Mouse (Mus musculus) embryonic facial prominence, embryonic 13.5 days (tissue): ENCODE results near the gene Aatk. TPM values are rescaled to one million over a fixed set of nuclear protein-coding genes. Genes with fewer than 3 reads are reported as not detected.

Experiments
- ATAC-seq: fragments of 200-750 bp; cut with Nextera tagmentation; 2 replicates; pipeline ENCODE4 v1.8.0; 2017; ENCODE audit warnings: low read depth; ENCODE audit not compliant: insufficient number of reproducible peaks, insufficient read depth, low FRiP score, low TSS enrichment
- H3K27ac ChIP-seq: fragments of 300-500 bp; sonication (generic); 2 replicates; pipeline ENCODE4 v1.5.1; 2015; ENCODE audit warnings: moderate library complexity, mild to moderate bottlenecking, inconsistent platforms
- H3K27me3 ChIP-seq: fragments of 300-500 bp; sonication (generic); 2 replicates; pipeline ENCODE4 v1.6.1; 2015; ENCODE audit warnings: mild to moderate bottlenecking, inconsistent platforms
- H3K36me3 ChIP-seq: fragments of 300-500 bp; sonication (generic); 2 replicates; pipeline ENCODE4 v1.6.1; 2015; ENCODE audit warnings: mild to moderate bottlenecking, inconsistent platforms
- H3K4me1 ChIP-seq: fragments of 300-500 bp; sonication (generic); 2 replicates; pipeline ENCODE4 v1.6.1; 2015; ENCODE audit warnings: inconsistent platforms
- H3K4me2 ChIP-seq: fragments of 300-500 bp; sonication (generic); 2 replicates; pipeline ENCODE4 v1.6.1; 2015; ENCODE audit warnings: moderate library complexity, mild to moderate bottlenecking, inconsistent platforms
- H3K4me3 ChIP-seq: fragments of 300-500 bp; sonication (generic); 2 replicates; pipeline ENCODE4 v1.5.1; 2015; ENCODE audit warnings: mild to moderate bottlenecking, inconsistent platforms
- H3K9ac ChIP-seq: fragments of 300-500 bp; sonication (generic); 2 replicates; pipeline ENCODE4 v1.6.1; 2015; ENCODE audit warnings: mild to moderate bottlenecking, inconsistent platforms
- H3K9me3 ChIP-seq: fragments of 300-500 bp; sonication (generic); 2 replicates; pipeline ENCODE4 v1.6.1; 2016; ENCODE audit warnings: inconsistent platforms
- WGBS: fragments of 180-500 bp; shearing (Covaris S2); methylation state at CpG from one replicate; pipeline ENCODE4 v1.1.7; 2015; ENCODE audit warnings: mixed read lengths; 5-methylcytosine and 5-hydroxymethylcytosine counted together
- polyA plus RNA-seq: library from polyadenylated mRNA; unstranded; fragments of >200 nt; fragmentation: Nextera tagmentation; extraction: Ambion mirVana; gene quantifications from 2 replicates; pipeline ENCODE4 v1.2.1, GENCODE M21; 2015

Gene Aatk
- polyA plus RNA-seq, 1 experiment from 2014 or later: 3.7 TPM

DNA sequence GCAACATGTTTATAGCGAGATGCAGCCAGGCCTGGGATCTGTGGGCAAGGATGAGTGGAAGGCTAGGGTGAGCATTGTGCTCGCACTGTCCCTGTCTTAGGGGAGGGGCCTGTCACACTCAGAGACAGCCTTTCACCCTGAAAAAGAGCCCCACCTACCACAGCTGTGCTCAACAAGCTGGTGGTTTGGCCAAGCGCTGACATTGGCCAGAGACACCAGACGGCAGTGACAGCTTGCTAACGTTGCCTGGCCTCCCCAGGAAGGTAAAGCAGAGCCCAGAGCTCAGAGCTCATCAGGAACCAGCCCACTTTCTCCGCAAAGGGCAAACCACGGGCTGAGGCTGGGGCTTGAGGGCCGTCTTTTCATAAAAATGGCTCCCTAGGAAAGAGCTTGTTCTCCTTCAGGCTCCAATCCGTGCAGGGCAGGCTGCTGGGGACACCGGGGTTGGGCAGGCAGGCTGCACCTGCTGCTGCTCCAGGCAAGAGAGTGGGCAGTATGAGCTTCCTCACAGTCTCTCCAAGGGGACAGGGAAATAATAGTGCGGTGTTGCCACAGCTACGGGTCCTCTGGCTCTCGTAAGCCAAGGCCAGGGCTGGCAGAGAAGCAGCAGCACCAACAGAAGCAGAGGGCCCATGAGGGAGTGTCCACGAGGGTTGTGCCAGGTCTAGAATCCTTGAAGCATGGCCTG, 4.3 kb upstream of the Aatk start:
- H3K27me3 ChIP-seq: peaks cover 36% of the 10 kb centered on the region
- H3K9ac ChIP-seq: peak overlapping the region; percentile 21; the same call in 1 of the 2 replicates

DNA sequence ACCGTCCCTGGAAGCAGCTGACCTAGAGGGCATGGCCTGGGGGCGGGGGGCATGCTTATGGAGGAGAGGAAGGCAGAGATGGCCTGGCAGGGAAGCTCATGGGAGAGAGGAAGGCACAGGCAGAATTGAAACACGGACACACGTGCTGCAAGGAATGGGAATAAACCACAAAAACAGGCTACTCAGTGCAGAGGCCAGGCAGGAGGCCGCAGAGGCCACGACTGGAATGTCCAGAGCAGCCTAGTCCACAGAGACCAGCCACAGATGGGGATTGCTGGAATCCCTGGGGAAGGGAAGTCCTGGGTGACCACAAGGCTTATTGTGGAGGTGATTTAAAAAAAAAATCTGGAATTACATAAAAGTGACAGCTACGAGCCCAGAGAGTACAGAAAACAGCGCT, 2.1 kb upstream of the Aatk start:
- ATAC-seq: no peak
- H3K27me3 ChIP-seq: peaks cover 43% of the 10 kb centered on the region
- 75% methylated on average over 8 of the region's 8 CpGs for WGBS

More for the DNA sequence above, 4.3 kb upstream of the Aatk start:
- Histone ChIP-seq H3K27ac (no peak overlapping the region), H3K9me3 (no peaks in the 10 kb centered on the region), H3K4me1 (peaks cover 36% of the 10 kb centered on the region), H3K4me3 (no peak overlapping the region), H3K36me3 (no peaks in the 10 kb centered on the region), H3K4me2 (no peak overlapping the region)
- no peak for ATAC-seq
- 51% methylated on average over 14 of the region's 14 CpGs for WGBS

DNA sequence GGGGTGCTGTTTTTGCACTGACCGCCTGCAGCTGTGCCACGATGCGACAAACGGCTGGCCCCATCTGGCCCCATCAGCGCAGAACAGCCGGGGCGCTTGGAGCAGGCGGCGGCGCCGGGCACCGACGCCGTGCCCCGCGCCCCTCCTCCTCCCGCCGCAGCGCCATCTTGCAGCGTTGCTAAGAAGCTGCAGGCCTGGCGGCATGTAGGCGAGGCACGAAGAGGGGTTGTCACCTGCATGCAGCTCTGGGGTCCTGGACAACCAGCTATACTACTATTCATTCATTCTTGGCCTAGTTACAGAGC, 1.2 kb upstream of the Aatk start:
- Histone ChIP-seq H3K9ac (peak overlapping the region; percentile 54), H3K27me3 (peaks cover 43% of the 10 kb centered on the region)
- WGBS: 2% methylated on average over 23 of the region's 23 CpGs

More for the DNA sequence above, 2.1 kb upstream of the Aatk start:
- no peak overlapping the region for H3K9ac ChIP-seq
- peaks cover 45% of the 10 kb centered on the region for H3K4me1 ChIP-seq
- no peak overlapping the region for H3K27ac ChIP-seq
- no peak overlapping the region for H3K4me3 ChIP-seq
- H3K36me3 ChIP-seq: no peaks in the 10 kb centered on the region
- no peaks in the 10 kb centered on the region for H3K9me3 ChIP-seq
- no peak overlapping the region for H3K4me2 ChIP-seq

DNA sequence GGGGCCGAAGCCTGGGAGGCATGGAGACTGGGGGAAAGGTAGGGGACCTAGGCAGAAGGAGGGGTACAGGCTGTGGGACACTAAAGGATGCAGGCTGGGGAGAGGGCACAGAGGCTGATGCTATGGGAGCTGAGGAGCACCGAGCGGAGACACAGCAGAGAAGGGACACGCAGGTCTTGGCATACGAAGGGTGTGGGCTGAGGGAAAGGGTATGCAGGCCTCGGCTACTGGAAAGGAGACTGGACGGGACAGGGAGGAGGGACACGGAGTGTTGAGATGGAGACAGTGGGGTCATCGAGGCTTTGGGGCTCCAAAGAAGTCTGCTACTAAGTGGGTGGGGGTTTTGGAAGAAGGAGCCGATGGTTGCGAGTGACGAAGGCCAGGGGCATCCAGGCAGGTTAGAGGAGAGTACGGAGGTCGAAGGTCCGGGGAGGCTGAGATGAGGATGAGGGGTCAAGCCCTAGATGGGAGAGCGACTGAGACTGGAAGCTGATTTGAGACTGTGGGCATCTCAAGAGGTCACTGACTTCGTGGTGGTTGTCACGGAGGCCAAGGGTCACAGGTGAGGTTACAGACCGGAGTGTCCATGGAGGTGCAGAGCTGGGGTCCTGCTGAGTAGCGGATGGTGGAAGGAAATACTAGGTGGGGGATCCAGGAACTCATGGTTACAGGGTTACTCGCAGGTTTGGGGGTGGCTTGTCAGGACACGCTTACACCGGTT, 724 bp upstream of the Aatk start:
- Histone ChIP-seq H3K9ac (peak overlapping the region; percentile 77), H3K27me3 (peaks cover 43% of the 10 kb centered on the region), H3K36me3 (no peaks in the 10 kb centered on the region), H3K4me3 (peak overlapping the region; percentile 68), H3K9me3 (no peaks in the 10 kb centered on the region), H3K4me1 (peaks cover 45% of the 10 kb centered on the region), H3K27ac (no peak overlapping the region), H3K4me2 (peak overlapping the region; percentile 94)
- WGBS: 8% methylated on average over 23 of the region's 23 CpGs
- ATAC-seq: no peak

More for the DNA sequence above, 1.2 kb upstream of the Aatk start:
- Histone ChIP-seq H3K4me3 (peak overlapping the region; percentile 68), H3K4me2 (peak overlapping the region; percentile 94), H3K27ac (no peak overlapping the region), H3K36me3 (no peaks in the 10 kb centered on the region), H3K9me3 (no peaks in the 10 kb centered on the region), H3K4me1 (peaks cover 45% of the 10 kb centered on the region)
- ATAC-seq: no peak

DNA sequence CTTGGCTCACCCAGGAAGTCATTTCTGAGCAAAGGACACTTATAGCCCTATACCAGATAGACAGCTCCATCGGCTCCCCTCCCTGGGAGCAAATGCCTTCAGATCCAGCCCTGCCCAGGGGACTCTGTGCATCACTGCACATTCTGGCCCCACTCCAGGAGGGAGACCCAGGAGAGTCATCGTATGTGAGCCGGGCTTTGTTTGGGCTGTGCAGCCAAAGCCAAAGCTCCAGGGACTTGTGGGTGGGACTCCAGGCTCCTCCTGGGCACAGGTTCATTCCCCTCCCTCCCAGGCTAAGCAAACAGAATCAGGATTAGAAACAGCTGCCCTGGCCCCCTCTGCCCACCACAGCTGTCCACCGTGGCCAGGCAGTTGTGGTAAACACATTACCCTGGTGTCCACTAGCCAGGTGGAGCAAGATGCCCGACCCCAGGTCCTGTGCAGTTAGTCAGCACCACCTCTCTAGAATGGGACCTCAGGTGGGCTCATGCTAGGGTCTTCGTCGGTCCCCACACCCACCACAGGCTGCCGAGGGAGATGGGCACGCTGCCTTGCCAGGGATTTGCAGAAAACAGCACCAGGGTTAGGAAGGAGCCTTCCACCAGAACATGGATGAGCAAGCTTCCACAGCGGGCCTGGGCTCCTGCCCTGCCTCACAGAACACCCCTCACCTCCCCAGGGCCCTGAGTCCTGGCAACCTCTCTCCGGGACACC, 971 bp downstream of the Aatk start:
- peak overlapping the region; percentile 94 for H3K4me2 ChIP-seq
- ATAC-seq: no peak
- peak overlapping the region; percentile 77 for H3K9ac ChIP-seq
- no peak overlapping the region for H3K27ac ChIP-seq
- WGBS: 34% methylated on average over 11 of the region's 11 CpGs
- peak overlapping the region; percentile 68 for H3K4me3 ChIP-seq
- H3K4me1 ChIP-seq: peaks cover 31% of the 10 kb centered on the region
- no peaks in the 10 kb centered on the region for H3K9me3 ChIP-seq
- H3K27me3 ChIP-seq: peaks cover 43% of the 10 kb centered on the region
- no peaks in the 10 kb centered on the region for H3K36me3 ChIP-seq

DNA sequence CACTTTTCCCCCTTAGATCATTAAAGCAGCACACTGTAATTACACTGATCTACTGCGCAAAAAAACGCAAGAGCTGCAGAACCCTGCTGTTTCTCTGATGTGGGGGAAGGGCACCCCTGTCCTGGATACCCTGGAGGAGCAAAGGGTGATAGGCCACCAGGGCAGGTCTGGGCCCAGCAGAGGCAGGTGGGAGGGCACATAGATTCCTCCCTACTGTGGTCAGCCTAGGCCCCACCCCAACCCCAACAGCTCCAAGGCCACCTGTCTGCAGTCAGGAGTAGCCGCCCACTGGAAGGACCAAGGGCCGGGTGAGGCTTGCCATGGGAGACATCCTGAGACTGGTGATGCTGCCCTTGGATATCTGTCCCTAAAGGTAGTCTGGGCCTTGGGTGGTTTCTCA, 1.6 kb downstream of the Aatk start:
- H3K4me2 ChIP-seq: 0 out of 2 replicates have a peak overlapping the region, but pooled peaks have one; percentile 94
- no peaks in the 10 kb centered on the region for H3K36me3 ChIP-seq
- WGBS: 58% methylated on average over 4 of the region's 4 CpGs
- H3K9me3 ChIP-seq: no peaks in the 10 kb centered on the region
- H3K27me3 ChIP-seq: peaks cover 39% of the 10 kb centered on the region
- H3K27ac ChIP-seq: no peak overlapping the region
- H3K4me3 ChIP-seq: 0 out of 2 replicates have a peak overlapping the region, but pooled peaks have one; percentile 68
- peaks cover 30% of the 10 kb centered on the region for H3K4me1 ChIP-seq
- H3K9ac ChIP-seq: 0 out of 2 replicates have a peak overlapping the region, but pooled peaks have one; percentile 77
- no peak for ATAC-seq

DNA sequence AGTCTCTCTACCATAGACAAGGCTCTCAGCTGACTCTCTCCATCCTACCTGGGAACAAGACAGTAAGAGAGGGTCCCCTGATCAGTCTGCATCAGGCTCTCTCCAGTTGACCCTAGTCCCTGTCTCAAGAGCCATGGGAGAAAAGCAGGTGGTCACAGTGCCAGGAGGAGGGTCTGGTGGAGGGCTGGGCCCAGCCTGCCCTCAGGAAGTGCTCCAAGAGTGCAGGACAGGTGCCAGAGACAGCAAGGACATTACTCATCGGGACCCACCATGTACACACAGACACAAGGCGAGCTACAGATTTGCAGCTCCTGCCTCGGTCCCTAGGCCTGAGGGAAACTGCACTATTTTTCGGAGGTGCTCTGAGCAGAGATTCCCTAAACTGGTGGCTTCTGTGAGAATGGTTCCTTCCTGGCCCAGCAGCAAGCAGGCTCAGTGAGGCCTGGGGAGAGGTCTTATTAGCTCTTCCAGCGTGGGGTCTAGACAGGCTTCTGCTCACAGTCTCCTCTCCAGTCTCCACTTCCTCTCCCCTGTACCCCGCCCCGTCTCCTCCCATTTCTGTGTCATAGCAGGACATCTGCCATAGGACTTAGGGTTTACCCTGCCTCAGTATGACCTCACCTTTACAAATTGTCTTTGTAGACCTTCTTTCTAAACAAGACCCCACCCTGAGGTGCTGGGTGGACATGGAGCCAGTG, 4.7 kb downstream of the Aatk start:
- no peak overlapping the region for H3K27ac ChIP-seq

DNA sequence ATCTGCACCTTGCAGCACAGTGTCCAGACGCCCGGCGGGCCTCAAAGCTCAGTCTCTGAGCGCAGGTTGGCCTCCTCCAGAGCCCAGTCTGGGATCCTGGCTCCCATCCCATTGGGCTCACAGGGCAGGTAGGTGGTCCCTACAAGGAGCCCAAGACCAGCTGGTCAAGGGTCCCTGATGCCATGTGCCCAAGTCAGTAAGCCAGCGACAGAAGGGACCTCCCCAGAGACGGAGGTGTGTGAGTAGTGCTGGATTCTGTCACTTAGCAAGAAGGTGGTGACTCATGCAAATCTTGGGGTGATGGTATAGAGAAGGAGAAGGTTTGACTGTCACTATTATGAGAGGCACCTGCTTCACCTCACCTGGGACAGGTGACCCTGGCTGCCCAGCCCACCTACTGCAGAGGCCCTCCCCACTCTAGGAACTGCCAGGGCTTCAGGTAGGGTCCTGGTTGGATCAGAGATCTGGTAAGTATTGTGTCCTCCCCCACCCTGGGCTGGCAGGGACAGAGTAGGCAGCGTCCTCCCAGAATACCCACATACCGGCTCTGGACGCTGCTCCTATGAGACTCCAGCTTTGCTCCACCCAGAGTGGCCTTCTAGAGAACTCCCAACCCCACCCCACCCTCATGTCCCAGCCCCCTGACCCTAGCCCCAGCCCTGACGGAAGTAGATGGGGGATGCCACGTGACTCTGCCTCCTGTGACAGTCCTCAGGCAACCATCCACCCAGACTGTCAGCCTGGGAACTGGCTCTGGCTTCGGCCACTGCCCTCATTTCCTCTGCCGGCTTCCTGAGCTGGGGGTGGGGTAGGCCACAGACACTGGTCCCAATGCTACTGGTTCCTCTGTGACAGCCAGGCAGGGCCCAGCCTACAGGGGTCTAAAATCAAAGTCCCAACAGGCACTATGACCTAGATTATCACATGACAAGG, 5.5 kb downstream of the Aatk start:
- Histone ChIP-seq H3K4me2 (no peak overlapping the region), H3K4me3 (no peak overlapping the region), H3K4me1 (peaks cover 15% of the 10 kb centered on the region), H3K27me3 (peaks cover 8% of the 10 kb centered on the region), H3K9ac (no peak overlapping the region), H3K27ac (no peak overlapping the region), H3K36me3 (no peaks in the 10 kb centered on the region), H3K9me3 (no peaks in the 10 kb centered on the region)
- WGBS: 60% methylated on average over 13 of the region's 13 CpGs
- no peak for ATAC-seq

More for the DNA sequence above, 4.7 kb downstream of the Aatk start:
- Histone ChIP-seq H3K36me3 (no peaks in the 10 kb centered on the region), H3K4me3 (no peak overlapping the region), H3K27me3 (peaks cover 13% of the 10 kb centered on the region), H3K9ac (0 out of 2 replicates have a peak overlapping the region, but pooled peaks have one; percentile 44), H3K9me3 (no peaks in the 10 kb centered on the region), H3K4me1 (peaks cover 19% of the 10 kb centered on the region), H3K4me2 (no peak overlapping the region)
- WGBS: 71% methylated on average over 7 of the region's 7 CpGs
- ATAC-seq: no peak

DNA sequence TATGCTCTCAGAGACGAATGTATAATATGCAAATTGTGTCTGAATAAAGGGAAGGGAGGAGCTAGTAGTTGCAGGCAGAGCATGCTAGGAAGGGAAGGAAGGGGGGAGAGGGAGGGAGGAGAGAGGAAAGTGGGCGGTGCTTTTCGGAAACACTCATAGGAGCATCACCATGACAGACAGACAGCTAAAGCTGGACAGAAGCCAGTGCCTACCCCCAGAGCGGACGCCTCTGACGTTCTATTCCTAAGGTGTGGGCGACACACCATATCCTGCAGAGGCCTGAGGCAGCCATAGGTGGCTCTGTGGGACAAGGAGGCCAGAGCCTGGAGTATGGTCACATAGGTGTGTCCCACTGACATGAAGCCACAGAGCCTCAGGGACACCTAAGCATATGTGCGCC, 6.5 kb downstream of the Aatk start:
- Histone ChIP-seq H3K4me2 (no peak overlapping the region), H3K27ac (no peak overlapping the region), H3K36me3 (no peaks in the 10 kb centered on the region), H3K27me3 (no peaks in the 10 kb centered on the region), H3K4me3 (no peak overlapping the region), H3K4me1 (peaks cover 4% of the 10 kb centered on the region), H3K9me3 (no peaks in the 10 kb centered on the region), H3K9ac (no peak overlapping the region)
- ATAC-seq: no peak
- 72% methylated on average over 8 of the region's 8 CpGs for WGBS

DNA sequence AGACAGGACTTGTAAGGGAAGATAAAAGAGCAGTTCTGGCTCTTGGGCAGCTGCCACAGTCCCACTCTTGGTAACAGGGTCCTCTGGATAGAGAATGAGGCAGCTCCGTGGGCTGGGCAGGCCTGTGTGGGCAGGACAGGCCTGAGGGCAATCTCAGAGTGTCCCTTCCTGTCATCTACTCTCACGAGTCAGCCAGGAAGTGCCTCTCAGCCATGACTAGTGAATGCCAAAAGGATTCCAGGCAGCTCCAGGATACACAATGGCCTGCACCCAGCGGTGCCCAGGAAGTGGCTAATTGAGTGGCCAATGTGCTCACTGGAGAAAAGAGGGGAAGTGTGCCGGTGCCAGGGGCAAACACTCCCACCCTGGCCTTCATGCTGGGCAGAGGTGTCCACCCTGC, 7.4 kb downstream of the Aatk start:
- 18% methylated on average over 4 of the region's 4 CpGs for WGBS
- Histone ChIP-seq H3K9ac (peak overlapping the region; percentile 49; the same call in 1 of the 2 replicates), H3K4me1 (0 out of 2 replicates have a peak, but pooled peaks cover 3% of the 10 kb centered on the region), H3K9me3 (no peaks in the 10 kb centered on the region), H3K4me2 (no peak overlapping the region), H3K36me3 (no peaks in the 10 kb centered on the region), H3K27ac (no peak overlapping the region), H3K4me3 (no peak overlapping the region), H3K27me3 (no peaks in the 10 kb centered on the region)
- no peak for ATAC-seq
